Mouse (Mus musculus): ENCODE measurements around the gene Itga10.
"Not testable (repeated sequence)": the region's sequence is repeated elsewhere in the genome, so short reads cannot be mapped to it uniquely, and the experiment has no call there.

Gene Itga10

GRCm38 (mm10) chr3:96680269-96680956, 35.0 kb downstream of the Itga10 start:
- DNase-seq (ENCODE audit: low spot score in 2 of 2), result no peak

DNA sequence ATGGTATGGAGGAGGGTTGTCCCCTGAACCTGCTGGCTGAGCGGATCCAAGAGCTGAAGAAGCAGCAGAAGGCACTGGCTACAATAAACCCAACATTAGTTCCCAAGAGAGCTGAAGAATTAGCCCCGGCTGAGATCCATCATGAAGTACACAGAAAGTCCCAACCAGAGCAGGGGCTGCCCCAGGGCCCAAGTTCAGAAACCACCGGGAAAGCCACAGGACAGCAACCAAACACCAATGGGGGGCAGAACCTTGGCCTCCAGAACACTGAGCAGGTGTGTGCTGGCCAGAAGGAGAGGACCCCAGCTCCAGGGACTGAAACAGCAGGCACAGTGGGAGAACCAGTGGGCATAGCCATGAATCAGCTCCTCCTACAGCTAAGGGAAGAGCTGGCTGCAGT, 38.1 kb downstream of the Itga10 start:
- no peak for DNase-seq (ENCODE audit: low spot score in 2 of 2)

- DNase-seq (ENCODE audit: low spot score in 2 of 2), result no peak
Measured at GRCm38 (mm10) chr3:96684151-96684821, 38.9 kb downstream of the Itga10 start.

DNA sequence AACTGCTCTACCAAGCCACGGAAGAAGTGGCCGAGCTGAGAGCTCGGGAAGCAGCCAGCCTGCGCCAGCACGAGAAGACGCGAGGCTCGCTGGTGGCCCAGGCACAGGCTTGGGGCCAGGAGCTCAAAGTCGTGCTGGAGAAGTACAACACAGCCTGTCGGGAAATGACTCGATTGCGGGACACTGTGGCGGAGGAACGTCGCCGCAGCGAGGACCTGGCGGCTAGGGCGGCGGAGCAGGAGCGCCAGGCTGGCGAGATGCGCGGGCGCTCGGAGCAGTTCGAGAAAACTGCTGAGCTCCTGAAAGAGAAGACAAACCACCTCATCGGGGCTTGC, 39.4 kb downstream of the Itga10 start:
- DNase-seq (ENCODE audit: low spot score in 2 of 2), result no peak

DNA sequence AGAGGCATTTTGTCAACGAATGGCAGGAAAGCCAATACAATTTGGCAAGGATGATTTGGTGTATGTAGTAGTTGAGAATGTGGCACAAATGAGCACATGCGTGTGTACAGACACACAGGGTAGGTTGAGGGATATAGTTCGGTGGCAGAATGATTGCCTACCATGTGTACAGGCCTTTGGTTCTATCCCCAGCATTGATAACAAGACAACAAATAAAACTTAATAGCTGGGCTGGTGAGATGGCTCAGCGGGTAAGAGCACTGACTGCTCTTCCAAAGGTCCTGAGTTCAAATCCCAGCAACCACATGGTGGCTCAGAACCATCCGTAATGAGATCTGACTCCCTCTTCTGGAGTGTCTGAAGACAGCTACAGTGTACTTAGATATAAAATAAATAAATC, 40.7 kb downstream of the Itga10 start:
- not testable (repeated sequence) for DNase-seq (ENCODE audit: low spot score in 2 of 2)

DNA sequence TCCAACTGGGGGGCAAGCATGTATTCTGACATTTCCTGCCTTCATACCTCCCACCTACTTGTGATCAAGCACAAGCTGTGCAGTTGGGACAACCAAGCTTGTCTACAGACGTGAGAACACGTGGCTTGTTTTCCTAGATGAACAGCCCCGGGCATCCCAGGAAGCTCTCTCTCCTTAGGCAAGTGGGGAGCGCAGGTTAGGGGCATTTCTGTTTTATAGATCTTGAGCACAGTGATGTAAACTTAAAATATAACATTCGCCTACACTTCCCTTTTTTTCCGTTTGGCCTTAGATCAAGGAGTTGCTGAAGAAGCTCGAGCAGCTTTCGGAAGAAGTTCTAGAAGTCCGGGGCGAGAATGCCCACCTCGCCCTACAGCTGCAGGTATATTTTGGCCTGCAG, 43.5 kb downstream of the Itga10 start:
- DNase-seq (ENCODE audit: low spot score in 2 of 2), result no peak

DNA sequence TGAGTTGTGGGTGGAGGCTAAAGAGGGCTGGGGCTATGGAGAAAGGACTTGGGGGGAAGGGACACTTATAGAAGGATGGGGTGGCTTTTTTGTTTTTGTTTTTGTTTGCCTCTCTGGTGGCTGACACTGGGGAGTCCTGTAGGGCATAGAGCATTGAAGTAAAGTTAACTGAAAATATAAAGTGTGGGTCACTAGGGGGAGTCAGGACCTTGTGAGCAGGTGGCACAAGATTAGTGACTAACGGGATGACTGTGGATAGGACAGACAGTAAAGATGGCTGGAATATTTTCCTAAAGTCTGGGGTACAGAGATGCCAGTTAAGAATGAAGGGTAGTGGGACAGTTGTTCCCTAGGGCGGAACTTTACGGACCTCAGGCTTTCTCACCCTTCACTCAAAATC, 44.9 kb downstream of the Itga10 start:
- no peak for DNase-seq (ENCODE audit: low spot score in 2 of 2)

DNA sequence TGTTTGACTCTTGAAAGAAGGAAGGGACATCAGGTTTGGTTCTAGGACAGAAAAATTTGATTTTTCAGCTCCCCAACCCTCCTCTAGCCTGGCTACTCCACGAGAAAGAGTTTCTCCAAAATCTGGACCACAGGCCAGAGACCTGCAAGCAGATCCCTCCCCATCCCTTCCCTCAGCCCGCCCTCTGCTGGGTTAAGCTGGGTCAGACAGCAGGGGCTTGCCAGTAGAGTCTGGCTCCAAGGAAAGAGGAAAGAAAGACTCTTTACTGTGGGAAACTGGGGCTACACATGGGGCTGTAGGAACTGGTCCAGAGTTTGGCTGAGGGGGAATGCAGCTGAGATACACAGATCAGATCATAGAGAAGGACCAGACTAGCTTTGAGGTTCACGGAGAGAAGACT, 47.1 kb downstream of the Itga10 start:
- no peak for DNase-seq (ENCODE audit: low spot score in 2 of 2)

GRCm38 (mm10) chr3:96693579-96693978, 48.2 kb downstream of the Itga10 start:
- no peak for DNase-seq (ENCODE audit: low spot score in 2 of 2)

DNA sequence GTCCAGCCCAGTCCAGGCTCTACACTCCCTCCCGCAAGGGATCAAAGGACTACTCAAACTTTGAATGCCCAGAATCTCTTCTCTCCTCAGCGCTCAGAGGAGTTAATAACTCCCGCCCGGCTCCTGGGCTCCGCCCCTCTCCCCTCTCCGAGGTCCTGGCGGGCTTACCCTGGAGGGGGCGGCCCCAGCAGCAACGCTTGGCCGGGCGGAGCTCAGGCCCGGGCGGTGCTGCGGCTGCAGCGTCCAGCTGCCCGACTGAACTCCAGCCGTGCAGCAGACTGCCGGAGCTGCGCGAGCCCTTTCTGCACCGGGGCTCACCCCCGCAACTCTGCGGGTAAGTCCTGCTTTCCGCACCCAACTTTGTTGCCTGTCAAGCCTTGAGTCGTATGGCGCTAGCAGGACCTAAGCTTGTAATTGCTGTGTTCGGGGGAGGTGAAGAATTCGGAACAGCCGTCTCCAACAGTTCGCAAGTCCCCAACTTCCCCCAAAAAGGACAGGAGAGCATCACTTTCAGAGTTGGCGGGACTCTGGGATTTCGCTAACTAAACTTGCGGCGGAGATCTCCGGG, 50.9 kb downstream of the Itga10 start, which contains the start of gene Pias3:
Gene Pias3 (plus strand): TSS at position 187 of the 568 bp plus-strand sequence.
- peak; percentile 13 to 35 for DNase-seq (ENCODE audit: low spot score in 2 of 2)

GRCm38 (mm10) chr3:96696766-96697732, 51.7 kb downstream of the Itga10 start:
- DNase-seq (ENCODE audit: low spot score in 2 of 2), result peak; percentile 35 to 52

DNA sequence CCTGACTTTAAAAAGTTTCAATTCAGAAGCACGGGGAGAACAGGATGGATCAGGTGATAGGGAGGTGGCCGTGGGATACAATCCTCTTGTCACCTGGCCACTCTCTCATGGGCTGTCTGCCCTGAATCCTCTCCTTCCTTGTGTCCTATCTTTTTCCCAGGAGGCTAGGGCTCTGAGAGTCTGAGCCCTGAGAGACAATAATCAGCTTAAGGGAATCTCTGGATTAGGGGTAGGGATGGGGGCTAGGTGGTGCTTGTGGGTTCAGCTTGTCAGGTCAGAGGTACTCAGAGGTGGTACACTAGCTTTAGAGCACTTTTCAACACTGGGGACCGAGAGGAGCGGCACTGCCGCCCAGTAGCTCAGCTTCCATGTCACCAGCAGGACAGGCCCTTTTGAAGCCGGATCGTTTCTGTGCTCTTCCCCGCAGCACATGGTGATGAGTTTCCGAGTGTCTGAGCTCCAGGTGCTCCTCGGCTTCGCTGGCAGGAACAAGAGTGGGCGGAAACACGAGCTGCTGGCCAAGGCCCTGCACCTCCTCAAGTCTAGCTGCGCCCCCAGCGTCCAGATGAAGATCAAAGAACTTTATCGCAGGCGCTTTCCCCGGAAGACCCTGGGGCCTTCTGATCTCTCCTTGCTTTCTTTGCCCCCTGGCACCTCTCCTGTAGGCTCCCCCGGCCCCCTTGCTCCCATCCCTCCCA, 53.8 kb downstream of the Itga10 start:
- no peak for DNase-seq (ENCODE audit: low spot score in 2 of 2)

- DNase-seq (ENCODE audit: low spot score in 2 of 2), result peak in 1 of 2 experiments; percentile 54
Measured at GRCm38 (mm10) chr3:96700376-96700775, 55.0 kb downstream of the Itga10 start.

GRCm38 (mm10) chr3:96701003-96701402, 55.6 kb downstream of the Itga10 start:
- DNase-seq (ENCODE audit: low spot score in 2 of 2), result no peak

- DNase-seq (ENCODE audit: low spot score in 2 of 2), result peak in 1 of 2 experiments; percentile 57
Measured at GRCm38 (mm10) chr3:96704778-96705177, 59.4 kb downstream of the Itga10 start.

DNA sequence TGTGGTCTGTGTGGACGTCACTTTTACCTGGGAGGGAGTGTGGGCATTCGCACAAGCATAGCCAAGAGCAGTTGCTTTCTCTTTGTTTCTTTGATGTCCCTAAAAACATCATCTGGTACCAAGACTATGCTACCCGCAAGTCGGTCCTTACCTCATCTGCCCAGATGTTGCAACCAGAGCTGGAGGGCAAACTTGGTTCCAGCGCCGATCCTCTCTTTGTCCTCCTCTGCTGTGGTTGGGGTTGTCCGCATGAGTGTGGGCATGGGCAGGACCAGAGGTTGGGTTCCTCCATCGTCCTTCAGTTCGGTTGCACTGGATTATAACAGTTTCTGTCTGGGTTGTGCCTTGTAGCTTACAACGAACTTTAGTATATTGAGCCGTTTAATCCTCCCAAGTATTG, 60.8 kb downstream of the Itga10 start:
- no peak for DNase-seq (ENCODE audit: low spot score in 2 of 2)

DNA sequence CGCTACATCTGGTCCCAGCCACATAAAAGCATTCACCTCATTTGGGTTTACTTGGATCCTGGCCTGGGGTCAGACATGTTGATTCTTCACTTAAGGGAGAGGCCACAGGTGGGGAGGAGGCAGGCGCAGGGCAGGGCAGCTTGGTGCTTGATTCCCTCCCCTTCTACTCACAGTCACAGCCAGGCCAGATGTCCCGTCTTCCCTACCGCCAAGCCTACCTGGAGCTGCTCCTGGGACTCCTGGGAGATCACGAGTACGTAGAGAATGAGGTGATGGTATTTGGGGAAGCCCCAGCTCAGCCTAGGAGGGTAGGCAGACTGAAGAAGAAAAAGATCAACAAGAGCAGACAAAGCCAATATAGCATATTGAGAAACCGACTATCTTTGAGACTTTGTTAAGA, 61.6 kb downstream of the Itga10 start:
- DNase-seq (ENCODE audit: low spot score in 2 of 2), result no peak

DNA sequence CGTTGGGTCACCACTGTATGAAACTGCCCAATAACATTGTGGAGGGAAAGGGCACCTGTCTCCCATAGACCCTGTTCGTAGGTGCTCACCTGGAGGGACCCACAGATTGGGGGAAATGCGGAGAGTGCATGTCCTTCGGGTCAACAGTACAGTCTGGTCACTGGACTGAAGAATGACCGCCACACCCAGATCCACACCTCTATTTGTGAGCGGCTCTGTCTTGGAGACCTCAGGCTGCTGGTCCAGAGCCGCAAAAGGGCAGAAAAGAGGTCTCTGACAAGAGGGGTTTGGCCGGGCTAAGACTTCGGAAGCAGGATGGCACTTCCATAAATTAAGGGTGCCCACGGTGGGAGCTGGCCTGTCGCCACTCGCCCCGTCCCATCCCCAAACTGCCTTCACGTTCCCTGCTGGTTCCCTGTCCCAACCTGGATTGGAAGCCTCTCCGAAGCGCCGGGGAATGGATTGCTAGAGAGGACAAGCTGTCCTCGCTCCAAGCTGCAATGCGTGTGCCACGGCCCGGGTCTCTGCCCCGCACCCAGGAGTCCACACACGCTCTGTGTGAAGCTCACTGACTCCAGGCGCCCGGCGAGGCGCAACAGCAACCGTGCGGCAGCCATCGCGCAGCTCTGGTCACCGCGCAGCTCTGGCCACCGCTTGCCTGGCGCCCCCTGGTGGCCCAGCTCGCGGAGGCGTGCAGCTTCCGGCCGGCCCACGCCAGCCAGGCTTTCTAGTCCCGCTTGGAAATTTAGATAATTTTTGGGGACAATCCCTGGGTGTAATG, 62.7 kb downstream of the Itga10 start, which contains the start of gene Nudt17:
Gene Nudt17 (minus strand): TSS at position 660 of the 781 bp plus-strand sequence.
- DNase-seq (ENCODE audit: low spot score in 2 of 2), result peak in 1 of 2 experiments; percentile 74

GRCm38 (mm10) chr3:96708684-96709064, 63.3 kb downstream of the Itga10 start:
- DNase-seq (ENCODE audit: low spot score in 2 of 2), result no peak

Data from thymus, postnatal 10 days (tissue).